Mouse (Mus musculus) brain, embryonic 14.5 days (tissue): ENCODE results near the gene Prpf8.

Source experiments
- CTCF ChIP-seq: fragments of 200-500 bp; IDR thresholded peaks from 2 replicates; pipeline ENCODE4 v1.5.1; 2012; ENCODE audit warnings: inconsistent platforms, mild to moderate bottlenecking, moderate library complexity, borderline replicate concordance; ENCODE audit not compliant: insufficient read depth, insufficient read length; ENCODE audit errors: extremely low read depth
- POLR2A ChIP-seq: fragments of 200-500 bp; IDR thresholded peaks from 2 replicates; pipeline ENCODE4 v1.6.1; 2012; ENCODE audit warnings: mild to moderate bottlenecking, inconsistent platforms, borderline replicate concordance; ENCODE audit not compliant: poor library complexity, insufficient read depth, insufficient read length, severe bottlenecking; ENCODE audit errors: extremely low read depth

DNA sequence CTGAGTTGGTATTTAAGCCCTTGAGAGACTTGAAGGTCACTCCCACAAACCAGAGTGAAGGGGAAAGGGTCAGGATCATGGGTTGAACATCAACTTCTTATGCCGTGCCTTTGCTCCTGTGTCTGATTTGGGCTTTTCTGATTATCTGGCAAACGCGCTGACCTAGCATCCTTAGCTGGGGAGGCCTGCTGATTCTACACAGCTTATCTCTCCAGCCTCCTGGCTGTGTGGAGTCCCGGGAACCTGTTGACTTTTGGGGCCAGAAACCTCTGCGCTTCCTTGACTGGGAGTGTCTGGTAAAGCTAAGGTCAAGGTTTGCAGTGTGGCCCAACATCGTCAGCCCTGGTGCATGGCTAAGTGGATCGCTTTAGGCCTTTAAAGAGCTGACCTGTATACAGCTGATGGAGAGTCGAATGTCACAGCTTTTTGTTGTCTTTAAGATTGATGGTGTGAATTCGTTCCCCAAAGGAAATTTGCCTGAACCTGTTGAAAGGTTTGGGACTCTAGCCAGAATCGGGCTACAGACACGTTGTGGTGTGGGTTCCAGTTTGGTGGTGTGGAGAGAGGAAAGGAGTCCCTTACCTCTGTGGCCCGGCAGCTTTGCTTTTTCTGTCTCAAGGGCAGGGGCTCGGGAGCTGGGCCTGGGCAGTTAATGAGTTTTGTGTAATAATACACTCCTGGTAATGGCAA, 48.6 kb downstream of the Prpf8 start:
- TF ChIP-seq POLR2A (no peak), CTCF (no peak)
